Mouse (Mus musculus) liver, postnatal 0 days (tissue): ENCODE measurements around the gene Gm21973.

ENCODE experiments used
- CTCF ChIP-seq: sonication (generic); IDR thresholded peaks from 2 replicates; pipeline ENCODE4 v1.5.1; 2016; ENCODE audit warnings: antibody characterized with exemption, low read depth
- EP300 ChIP-seq: IDR thresholded peaks from 2 replicates; pipeline ENCODE4 v1.6.1; 2016; ENCODE audit warnings: antibody characterized with exemption, low read depth, mild to moderate bottlenecking

DNA sequence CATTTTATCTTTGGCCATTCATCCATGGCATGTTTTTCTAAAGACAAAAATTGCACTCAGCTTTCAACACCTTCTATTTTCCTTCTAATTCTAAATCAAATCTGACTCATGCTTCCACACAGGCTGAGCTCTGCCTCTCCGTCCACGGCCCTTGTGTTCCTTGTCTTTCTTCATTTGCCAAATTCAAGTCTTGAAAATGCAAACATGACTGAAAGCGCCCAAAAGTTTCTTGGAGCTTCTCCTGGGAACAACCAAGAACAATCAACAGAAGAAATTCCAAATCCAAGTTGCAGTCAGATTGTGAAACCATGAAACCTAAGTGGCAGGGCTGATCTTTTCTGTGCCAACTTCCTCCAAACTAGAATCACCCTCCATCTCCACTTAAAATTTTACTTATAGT lies 13.4 kb downstream of the Gm21973 start:
- TF ChIP-seq EP300 (no peak), CTCF (no peak)
